Mouse (Mus musculus): Measurements from ENCODE around the gene Wfdc10. TPM values are rescaled to one million over a fixed set of nuclear protein-coding genes. Genes with fewer than 3 reads are reported as not detected.

Gene Wfdc10
- total RNA-seq (2021), result not detected

DNA sequence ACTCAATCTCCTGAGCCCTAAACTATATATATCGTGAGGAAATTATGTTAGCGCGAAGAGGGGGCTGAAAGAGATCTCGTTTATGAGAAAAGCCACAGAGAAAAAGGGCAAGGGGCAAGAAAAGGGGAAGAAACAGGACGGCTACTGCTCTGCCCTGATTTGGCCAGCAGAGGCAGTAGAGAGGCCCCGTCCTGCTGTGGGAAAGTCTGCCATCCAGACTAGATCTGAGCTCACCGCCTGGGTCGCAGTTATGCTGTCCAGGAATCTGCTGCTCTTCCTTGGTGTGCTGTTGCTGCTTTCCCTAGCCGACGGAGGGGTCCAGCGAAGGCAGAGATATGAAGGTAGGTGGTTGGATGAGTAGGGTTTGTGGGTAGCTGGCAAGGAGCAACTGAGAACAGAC lies at the start of gene Wfdc10:
Wfdc10 (plus strand) TSS at position 189 of the 400 bp plus-strand sequence.
- peak; percentile 65 for DNase-seq

DNA sequence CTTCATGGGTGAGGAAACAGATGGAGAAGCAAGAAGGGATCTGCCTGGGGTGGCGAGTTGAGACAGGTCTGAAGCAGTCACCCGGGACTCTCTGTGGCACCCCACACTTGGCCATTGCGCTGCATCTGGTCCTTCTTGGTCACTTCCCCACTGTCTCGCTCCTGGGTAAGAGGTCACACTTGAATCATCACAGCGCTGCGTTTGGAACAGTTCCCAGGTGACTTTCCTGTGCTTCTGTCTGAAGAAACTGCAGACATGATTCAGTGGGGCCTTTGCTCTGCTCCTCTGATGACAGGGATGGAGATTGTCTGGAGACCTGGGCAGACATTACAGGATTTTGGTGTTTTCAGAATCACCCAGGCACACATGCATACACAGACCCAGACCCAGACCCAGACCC lies 47.1 kb upstream of the Wfdc10 start:
- DNase-seq, result no peak

DNA sequence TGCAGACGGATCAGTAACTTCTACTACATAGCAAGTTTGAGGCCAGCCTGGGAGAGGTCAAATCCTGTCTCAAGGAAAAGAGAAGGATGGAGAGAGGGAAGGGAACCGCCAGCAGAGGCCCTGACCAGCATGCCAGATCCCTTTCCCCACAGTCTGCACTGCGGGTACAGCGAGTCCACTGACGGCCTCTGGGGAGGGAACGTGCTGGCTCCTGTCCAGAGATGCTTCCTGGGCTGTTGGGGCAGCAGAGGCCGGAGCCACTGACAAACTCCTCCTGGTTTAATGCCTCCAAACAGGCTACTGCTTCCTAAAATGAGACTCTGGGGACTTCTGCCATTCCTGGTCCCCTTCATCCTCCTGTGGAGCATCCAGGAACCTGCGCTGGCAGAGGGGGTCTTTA lies 42.4 kb upstream of the Wfdc10 start, which contains the start of the genes Wfdc6b and Wfdc8:
Wfdc6b (plus strand) TSS at position 52 of the 400 bp plus-strand sequence.
Wfdc8 (minus strand) TSS at position 156 of the 400 bp plus-strand sequence.
- peak; percentile 55 for DNase-seq

DNA sequence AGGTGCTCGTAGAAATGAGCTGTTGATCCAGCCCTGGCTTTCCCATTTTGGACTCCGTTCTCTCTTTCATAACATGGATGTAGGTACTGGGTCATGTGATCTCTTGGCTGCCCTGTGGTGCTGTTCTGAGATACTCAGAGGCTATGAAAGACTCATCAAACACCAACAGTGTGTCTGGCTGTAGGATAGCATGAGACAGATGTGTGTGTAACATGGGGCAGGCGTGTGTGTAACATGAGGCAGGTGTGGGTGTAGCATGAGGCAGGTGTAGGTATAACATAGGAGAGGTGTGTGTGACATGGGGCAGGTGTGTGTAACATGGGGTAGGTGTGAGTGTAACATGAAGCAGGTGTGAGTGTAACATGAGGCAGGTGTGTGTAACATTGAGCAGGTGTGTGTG lies 40.5 kb upstream of the Wfdc10 start:
- no peak for DNase-seq

DNA sequence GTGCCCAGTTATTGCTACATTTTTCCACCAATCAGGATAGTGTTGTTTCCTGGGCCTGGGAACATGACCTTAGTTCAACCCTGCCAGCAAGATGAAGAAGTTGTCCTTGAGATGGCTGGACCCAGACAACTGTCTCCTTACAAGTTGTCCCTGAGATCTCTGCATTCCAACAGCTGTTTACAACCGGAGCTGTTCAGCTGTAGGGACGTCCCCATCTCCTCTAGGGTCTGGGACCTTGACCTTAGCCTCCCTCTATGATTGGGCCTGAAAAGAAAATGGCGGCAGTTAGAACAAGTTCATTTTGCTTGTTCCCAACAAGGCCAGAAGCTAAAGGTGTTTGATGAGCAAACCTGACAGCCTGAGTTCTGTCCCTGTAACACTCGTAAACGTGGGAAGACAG lies 36.8 kb upstream of the Wfdc10 start:
- no peak for DNase-seq

DNA sequence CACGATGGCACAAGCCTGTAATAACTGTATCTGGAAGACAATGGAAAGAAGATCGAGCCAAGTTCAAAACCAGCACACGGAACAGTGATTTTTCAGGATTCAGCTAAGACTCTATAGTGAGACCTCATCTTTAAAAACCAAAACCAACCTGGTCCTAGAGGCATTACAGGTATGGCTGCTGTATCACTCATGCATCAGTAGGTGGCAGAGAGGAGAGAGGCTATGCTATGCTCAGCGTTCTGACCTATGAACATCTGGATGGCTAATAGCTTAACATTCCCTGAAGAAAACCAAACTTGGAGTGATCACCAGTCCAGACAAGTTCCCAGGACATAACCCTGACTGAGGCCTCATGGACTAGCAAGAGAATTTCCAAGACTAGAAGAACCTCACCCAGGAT lies 34.1 kb upstream of the Wfdc10 start:
- DNase-seq, result no peak

DNA sequence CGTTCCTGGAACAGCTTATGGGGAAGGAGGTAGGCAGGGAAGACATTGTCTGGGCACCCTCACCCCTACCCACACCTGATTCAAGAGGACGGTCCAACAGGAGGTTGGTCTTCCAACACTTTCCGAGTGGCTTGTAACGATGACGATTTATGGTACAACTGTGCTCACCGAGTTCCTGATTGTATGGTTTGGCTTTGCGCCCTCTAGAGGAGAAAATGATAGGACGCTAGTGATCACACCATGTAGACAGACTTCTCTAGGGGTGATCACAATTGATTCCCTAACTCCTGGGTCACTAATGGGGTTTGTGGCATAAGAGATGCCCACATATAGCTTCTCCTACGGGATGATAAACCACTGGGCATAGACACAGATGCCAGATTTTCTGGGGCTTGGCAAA lies 20.6 kb upstream of the Wfdc10 start:
- DNase-seq, result no peak

DNA sequence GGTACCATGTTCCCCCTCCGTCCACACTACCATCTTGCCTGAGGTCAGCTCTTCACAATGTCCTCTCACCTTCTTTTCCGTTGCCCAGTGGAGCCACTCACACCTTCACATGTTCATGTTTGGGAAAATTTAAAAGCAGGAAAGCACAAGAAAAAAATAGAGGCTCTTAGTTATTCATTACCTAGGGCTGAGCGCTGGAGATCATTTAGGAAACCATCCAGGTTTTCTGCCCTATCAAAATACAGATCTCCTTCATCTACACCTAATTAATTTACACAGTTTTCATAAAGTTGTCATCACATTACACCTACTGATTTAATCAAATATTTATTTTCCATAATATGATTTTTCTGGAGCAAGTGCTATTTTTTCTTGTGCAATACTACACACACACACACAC lies 17.1 kb upstream of the Wfdc10 start, which contains the start of gene Wfdc16:
Wfdc16 (minus strand) TSS at position 101 of the 400 bp plus-strand sequence.
- no peak for DNase-seq

DNA sequence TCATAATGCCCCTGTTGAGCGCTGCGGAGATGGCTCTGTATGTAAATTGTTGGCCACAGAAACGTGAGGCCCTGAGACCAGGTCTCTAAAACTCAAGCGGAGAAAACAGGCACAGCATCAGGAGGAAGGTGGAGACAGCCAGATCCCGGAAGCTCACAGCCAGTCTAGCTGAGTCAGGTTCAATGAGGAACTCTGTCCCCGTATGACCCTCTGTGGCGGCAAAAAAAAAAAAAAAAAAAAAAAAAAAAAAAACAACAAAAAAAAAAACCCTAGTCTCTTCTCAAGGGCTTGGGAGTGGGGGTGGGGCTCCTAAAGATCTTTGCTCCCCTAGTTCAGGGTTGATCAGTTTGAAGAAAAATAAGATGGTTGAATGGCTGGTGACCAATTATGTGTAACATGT lies 14.7 kb upstream of the Wfdc10 start:
- no peak for DNase-seq

DNA sequence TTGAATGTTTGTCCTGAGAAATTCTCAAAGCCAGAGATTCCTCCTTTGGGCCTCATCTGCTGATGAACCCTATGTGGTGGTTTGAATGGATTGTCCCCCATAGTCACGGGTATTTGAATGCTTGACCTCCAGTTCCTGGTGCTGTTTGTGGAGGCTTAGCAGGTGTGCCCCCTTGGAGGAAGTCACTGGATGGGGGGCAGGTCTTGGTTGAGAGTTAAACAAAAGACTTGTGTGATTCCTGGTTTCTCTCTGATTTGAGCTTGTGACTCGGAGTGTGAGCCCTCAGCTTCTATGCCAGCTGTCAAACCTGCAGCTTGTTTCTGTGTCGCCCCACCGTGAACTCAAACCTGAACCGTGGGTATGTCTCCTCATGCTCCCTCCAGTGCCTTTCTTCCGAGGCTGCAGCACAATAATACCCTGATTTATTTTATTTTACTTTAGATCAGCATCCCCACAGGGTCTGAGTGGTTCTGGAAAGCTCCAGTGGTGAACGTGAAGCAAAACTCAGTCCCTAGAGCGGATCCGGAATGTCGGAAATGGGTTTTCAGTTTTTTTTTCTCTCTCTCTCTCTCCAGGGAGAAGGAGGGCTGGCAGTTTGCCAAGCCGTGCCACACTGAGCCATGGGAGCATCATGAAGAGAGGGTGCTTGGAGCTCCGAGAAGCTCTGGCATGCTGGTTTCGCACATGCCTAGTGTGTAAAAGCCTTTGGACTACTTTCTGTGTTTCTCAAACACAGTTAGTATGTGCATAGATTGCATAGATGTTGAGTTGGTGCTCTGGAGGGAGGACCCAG lies 13.8 kb upstream of the Wfdc10 start:
- peak; percentile 14 for DNase-seq

DNA sequence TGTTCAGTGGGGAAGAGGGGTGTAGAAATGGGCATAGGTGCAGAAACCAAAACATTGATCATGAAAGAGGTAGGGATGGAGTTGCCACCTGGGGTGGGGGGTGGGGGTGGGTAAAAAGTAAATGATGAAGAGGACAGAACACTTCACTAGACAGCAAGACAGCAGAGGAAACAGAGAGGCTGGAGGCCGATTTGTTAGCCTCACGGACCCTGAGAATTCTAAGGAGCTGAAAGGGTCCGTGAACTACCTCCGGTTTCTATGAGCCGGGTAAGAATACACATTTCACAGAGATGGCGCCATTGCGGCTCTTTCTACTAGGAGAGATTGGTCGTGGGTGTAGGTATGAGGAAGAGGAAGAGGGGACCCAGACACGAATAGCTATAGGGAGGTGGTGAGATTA lies 637 bp downstream of the Wfdc10 start, which contains the start of gene Wfdc9:
Wfdc9 (minus strand) TSS at position 101 of the 400 bp plus-strand sequence.
- DNase-seq, result no peak

DNA sequence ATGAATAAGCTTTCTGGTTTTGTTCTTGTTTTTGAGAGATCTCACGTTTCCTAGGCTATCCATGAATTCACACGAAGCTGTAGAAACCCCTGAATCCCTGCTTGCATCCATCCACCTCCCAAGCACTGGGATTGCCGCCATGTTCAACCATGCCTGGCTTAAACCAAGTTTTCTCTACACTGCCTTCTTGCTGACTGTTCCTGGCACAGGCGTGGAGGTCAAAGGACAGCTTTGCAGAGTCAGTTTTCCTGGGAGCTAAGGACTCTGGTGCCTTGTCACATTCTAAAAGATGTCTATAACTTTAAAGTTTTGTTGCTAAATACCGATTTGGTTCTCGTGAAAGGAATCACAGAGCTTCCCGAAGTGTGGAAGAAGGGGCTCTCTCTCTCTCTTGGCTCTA lies 9.0 kb downstream of the Wfdc10 start:
- no peak for DNase-seq

DNA sequence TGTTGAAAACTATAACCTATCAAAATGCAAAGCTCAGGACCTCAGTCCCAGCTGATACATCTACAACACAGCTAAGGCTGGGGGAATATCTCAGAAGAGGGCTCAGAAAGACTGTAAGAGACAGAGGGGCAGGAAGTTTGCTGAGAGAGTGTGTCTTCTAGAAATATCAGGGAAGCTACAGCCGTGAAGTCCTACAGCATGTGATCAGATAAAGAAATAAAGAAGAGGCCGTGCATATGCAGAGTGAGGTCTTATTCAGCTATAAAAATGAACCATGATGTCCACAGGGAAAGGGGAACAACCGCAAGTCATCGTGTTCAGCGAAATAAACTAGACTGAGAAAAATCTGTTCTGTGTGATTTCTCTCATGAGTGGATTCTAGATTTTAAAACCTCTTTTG lies 14.4 kb downstream of the Wfdc10 start:
- no peak for DNase-seq

DNA sequence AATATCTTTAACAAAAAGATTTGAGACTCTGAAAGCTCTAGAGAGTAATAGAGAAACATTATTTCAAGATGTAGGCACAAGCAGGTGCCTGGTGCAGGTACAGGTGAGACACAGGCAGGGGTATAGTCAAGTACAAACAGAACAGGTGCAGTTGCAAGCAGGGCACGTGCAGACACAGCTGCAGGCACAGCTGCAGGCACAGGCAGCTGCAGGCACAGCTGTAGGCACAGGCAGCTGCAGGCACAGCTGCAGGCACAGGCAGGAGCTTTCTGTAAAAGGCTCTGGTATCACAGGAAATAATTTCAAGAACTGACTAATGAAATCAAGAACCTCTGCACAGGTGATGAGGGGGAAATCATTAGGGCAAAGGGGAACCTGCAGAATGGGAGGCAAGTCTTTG lies 15.1 kb downstream of the Wfdc10 start:
- DNase-seq, result no peak

DNA sequence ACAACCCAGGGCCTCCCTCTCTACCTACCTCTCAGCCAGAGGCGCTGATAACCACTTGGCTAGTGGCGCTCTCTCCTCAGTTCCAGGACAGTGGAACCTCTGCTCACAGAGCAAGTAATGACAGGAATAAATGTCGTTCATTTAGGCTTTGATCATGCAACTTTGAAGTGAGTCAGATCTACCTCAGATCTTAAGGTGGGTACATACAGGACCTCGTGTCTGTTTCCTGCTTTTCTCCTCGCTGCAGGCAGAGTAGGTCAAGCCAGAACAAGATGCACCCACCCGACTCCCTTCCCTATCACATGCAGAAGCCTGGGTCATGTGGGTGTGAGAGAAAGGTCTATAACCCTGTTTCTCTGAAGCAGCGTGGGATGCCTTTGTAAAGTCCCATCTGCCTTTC lies 18.1 kb downstream of the Wfdc10 start, which contains the start of gene Wfdc11:
Wfdc11 (minus strand) TSS at position 101 of the 400 bp plus-strand sequence.
- DNase-seq, result no peak

DNA sequence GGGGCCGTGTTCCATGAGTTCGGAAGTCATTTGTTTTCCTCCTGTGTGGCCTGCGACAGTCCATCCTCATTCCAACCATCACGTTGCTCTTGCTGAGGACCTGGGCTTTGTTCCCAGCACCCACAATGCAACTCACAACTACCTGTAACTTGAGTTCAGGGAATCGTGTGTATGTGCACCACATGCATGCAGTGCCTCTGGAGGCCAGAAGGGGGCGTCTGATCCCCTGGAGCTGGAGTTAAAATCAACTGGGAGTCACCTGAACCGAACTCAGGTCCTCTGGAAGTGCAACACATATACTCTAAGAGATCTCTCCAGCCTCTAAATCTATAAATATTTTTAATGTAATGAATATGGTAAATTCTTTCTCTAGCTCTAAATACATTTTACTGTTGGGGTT lies 20.3 kb downstream of the Wfdc10 start:
- DNase-seq, result no peak

DNA sequence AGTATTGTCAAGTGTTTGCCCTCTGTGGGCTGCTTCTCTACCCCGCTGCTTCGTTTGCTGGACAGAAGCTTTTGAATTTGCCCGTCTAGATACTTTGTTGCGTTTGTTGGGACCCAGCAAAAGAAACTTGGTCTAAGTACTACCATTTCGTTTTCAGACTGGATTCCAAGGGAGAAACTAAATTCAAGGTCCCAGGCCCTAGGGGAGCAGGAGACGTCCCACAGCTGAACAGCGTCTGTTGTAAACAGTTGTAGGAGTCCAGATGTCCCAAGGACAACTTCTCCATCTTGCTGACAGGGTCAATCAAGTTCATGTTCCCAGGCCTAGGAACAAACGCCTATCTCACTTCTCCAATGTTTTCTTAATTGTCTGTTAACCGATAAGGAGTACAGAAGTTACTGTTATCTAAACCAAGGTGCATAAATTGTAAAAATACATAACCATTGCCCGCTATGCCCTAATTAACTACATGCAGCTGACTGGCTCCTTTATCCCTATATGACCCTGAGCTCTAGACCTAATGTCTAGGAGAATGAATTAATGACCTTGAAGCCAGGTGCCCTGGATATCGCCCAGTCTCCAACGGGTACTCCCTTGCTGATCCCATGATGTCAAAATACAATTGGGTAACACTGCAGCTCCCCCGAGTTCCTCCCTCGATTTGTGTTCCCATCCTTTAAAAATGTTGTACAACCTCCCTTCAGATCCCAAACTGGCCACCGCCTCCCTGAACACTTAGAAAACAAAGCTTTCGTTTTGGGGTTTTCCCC lies 21.3 kb downstream of the Wfdc10 start:
- no peak for DNase-seq

DNA sequence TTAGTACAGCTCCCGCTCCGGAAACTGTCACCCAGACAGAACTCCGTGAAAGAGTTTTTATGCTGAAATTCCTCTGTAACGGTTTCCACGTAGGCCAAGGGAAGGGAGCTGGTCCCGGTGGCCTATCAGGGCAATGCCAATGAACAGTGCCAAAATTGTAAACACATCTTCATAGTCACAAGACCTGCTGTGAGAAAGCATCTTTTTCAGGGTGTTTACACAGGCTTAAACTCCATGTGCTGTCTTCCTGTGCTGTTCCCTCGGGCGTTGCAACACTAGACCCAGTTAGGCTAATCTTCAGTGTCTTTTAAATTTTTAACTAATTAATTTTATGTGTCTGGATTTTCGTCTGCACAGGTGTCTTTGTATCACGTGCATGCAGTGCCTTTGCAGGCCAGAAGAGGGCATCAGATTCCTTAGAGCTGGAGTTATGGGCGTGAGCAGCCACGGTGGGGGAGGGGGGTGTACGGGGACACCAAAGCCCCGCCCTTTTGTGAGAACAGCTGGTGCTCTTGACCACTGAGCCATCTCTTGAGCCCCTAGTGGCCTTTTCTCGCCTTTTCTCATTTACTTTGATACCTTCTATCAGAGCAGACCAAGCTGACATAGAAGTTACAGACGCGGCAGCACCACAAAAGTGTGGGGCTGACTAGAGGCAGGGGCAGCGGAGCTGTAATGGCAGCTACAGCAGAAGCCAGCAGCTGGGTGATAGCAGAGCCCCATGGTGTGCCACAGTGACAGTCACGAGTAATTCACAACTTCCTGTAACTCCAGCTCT lies 23.2 kb downstream of the Wfdc10 start:
- peak; percentile 83 for DNase-seq

DNA sequence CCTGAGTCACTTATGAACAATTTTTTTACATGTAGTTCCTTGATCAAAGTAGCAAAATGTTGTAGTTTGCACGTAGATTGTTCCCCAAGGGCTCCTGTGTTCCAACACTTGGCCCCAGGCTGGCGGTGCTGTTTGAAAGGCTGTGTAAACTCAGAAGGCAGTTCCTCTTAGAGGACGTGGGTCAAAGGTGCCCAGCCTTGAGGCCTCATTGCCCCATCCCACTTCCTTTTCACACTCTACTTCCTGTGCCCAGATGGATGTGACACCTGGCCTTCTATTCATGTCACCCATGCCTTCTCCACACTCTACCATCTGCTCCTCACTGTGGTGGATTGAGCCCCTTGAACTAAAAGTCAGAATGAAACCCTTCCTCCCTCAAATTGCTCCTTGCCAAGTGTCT lies 24.1 kb downstream of the Wfdc10 start:
- DNase-seq, result no peak

DNA sequence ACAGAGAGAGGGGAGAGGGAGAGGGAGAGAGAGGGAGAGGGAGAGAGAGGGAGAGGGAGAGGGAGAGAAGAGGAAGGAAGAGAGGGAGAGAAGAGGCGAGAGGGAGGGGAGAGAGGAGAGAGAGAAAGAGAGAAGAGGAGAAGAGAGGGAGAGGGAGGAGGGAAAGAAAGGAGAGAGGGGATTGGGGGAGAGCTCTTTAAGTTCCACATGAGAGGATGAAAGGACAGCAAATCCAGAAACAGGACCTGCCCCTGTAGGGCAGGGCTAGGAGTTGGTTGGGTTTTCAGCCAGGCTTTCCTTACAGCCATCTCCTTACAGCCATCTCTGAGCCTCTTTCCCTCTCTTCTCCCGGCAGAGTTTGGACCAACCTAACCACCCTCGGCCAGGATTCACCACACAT lies 29.0 kb downstream of the Wfdc10 start, which contains the start of gene Wfdc13:
Wfdc13 (plus strand) TSS at position 301 of the 400 bp plus-strand sequence.
- no peak for DNase-seq

DNA sequence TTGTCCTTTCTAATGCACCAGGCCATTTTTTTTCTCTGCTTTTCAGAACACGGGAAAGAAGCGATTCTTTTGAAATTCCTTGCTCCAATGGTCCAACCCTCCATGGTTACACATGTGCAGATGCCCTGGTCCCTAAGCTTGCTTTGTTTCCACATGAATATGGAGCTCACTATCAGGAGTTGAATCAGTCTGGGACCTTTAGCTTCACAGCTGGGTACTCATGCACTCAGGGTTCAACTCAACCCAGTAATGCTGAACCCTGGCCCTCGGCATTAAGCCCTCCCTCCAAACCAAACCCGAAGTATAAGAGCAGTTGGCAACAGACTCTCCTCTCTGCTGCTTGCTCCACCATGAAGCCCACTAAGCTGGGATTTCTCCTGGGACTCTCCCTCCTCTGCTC lies 42.4 kb downstream of the Wfdc10 start, which contains the start of gene Spint4:
Spint4 (plus strand) TSS at position 301 of the 400 bp plus-strand sequence.
- DNase-seq, result no peak

DNA sequence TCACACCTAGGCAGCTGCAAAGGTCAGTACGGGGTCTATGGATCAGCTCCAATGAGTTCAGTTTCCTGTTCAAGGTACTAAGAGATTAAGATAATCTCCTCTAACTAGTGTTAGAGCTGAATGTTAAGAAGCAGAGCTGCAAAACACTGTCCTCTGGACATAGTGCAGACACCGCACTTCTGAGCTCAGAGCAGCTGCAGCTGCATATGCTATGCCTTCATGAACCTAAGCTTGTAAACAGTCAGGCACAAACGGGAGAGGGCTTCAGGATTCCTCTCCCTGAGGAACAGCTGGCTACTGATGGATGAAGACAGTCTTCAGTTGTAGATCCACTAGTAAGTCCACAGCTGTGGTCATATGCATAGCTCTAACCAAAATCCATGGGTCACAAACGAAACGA lies 45.1 kb downstream of the Wfdc10 start:
- no peak for DNase-seq

All from heart, postnatal 4 days (tissue).